Mouse (Mus musculus) cerebellum, adult 8-10 months (tissue): ENCODE results near the gene Serpinf1.
"Not testable (repeated sequence)": the region's sequence is repeated elsewhere in the genome, so short reads cannot be mapped to it uniquely, and the experiment has no call there.

ENCODE experiments used
- DNase-seq: peaks from one replicate; pipeline ENCODE4 v3.0.0; 2022

Gene Serpinf1

DNA sequence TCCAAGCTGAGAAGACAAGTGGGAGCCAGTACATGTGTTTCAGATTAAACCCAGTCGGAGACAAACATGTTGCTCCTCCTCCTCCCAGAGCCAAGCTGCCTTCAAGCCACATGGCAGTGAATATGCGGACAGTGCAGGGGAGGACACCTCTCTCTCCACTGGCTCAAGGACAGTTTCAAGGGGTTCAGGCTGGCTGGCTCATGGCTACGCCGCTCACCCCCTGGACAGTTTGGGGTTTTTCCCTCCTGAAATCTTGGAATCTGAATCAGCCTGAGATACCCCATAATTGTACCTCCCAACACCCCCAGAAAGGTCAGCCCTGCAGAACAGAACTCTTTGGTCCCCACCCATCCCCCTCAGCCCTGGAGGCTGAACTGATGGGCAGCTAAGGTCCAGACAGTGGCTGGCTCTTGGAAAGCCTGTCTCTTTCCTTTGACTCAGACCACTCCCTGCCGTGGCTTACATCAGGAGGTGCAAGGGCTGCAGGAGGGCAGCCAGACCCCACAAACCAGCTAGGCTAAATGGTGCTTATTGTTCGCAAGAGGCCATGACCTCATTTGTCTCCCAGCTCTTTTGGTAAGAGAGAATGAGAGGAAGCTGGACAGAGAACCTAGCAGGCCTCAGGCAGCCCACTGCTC, 1.0 kb downstream of the Serpinf1 start:
- no peak for DNase-seq

DNA sequence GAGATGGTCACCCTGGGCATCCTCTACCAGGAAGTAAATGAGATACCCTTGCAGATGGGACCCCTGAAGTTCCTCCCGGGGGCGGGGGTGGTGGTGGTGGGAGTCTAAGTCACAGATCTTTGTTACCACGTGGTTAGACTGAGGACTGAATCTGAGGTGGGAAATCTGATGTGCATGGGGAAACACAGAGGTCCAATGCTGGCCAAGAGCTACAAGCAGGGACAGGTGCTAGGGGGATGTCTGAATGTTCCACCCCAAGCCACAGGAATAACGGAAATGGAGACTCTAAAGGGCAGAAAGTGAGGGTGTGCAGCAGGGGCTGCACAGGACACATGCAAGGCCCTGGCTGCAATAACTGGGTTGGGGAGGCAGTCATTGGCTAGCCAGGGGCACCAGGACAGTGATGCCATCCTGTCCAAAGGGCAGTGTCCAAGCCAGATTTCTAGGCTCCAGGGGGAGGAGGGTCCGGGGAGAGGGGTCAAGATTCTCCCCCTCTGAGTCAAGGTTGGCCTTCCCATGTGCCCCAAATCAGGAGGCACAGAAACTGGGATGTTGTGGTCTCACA, 1.6 kb downstream of the Serpinf1 start:
- DNase-seq, result no peak

- DNase-seq, result no peak
These were observed 2.5 kb downstream of the Serpinf1 start for GRCm38 (mm10) chr11:75420037-75420436.

DNA sequence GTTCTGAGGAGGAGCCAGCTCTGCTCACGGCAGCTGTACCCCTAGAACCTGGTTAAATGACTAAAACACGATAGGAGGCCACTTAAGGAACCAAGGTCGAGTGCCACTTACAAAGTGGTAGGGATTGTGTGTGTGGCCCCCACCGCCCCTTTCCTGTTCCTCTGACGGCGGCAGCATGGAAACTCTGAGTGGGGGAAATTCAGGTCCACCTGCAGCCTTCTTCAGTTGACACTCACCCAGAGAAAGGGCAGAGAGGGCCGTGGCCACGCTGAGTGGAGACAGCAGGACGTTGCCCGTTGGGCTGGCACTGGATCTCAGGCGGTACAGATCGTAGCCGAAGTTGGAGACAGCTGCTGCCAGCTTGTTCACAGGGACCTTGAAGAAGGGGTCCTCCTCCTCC, 6.5 kb downstream of the Serpinf1 start:
- DNase-seq, result no peak

DNA sequence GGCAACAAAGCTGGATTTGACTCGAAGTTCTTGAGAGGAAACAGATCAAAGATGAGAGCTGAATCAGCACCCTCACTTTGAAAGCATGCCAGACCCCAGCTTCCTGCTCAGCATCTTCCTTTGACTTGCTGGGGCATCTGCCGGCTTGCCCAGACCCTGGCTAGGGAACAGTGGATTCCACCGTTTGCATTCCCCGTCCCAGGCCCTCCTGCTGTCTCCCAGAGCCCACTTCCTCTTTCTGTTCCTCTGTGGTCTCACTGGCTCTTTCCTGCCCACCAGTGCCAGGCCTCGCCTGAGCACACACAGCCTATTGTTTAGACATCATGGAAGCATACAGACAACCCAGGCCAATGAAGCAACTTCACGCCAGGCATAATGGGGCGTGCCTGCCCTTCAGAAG, 7.4 kb downstream of the Serpinf1 start:
- DNase-seq, result no peak

- DNase-seq, result no peak
These were observed 11.9 kb downstream of the Serpinf1 start for GRCm38 (mm10) chr11:75410591-75410990.

DNA sequence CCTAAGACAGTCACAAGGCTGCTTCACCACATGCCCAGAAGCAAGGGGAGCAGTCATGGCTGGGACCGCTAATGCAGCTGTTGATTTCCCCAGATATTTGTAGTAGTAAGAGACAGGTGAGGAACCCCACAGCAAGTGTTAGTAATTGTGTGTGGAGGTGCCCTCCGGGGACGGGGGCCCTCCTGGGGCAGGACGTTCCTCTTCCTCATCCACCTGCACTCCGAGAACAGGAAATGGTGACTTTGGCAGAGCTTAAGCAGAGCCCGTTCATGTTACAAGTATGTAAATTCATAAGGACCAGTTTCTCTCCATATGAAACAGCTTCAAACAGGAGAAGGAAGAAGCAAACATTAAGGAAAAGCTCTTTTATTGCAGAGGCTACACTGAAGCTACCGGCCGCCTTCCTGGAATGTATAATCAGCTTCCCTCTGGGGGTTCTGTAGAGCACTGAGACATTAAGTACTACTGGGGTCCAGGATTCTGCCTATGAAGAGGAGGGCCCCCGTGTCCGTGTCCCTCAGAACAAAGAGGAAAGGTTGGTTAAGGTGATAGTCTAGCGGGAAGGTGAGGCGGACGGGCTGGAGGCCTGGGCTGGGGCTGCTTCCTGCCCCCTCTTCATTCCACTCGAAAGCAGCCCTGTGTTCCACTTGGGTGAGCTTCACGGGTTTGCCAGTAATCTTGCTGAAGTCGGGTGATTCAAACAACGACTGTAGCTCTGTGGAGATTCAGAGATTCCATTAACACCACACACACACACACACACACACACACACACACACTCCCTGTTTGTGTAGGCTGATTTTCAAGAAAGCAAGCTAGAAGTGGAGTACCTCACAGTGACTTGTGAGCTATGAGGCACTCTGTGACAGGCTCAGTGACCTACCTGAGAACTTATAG, 12.6 kb downstream of the Serpinf1 start:
- no peak for DNase-seq

GRCm38 (mm10) chr11:75406865-75407264, 15.6 kb downstream of the Serpinf1 start:
- no peak for DNase-seq

DNA sequence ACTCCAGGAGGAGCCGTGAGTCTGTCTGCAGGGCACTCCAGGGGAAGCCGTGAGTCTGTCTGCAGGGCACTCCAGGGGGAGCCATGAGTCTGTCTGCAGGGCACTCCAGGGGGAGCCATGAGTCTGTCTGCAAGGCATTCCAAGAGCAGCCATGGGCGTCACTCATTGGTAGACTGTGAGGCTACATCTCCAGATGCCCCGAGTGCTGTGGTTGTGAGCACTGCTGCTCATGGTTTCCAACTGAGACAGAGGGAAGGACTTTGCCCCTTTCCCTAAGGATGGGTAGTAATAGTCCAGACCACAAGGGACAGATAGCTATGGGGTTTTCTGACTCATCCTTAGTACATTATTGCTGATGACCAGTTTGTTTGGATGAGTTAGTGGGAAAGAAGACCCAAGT, 16.4 kb downstream of the Serpinf1 start:
- no peak for DNase-seq

- DNase-seq, result peak; percentile 34
These were observed 17.7 kb downstream of the Serpinf1 start for GRCm38 (mm10) chr11:75404801-75405200.

GRCm38 (mm10) chr11:75403301-75404052, 19.0 kb downstream of the Serpinf1 start:
- no peak for DNase-seq

DNA sequence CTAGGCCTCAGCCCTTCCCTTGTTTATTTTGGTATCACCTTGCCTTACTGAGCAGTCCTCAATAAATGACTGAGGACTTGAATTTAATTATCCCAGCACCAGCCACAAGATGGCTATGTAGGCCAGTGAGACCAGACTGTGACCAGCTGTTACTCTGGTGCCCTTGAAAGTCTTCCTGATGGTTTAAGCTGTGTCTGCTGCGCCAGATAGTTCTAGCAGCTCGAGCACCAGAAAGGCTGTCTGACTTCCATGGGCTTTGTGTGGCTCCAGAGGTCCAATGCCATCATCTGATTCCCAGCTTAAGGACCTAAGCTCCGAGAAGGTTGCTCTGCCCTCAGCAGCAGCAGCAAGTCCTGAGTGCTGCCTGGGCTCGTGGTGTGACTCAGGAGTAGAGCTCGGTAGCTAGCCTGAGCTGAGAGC, 20.2 kb downstream of the Serpinf1 start:
- DNase-seq, result peak; percentile 20

GRCm38 (mm10) chr11:75400099-75400498, 22.4 kb downstream of the Serpinf1 start:
- peak; percentile 32 for DNase-seq

DNA sequence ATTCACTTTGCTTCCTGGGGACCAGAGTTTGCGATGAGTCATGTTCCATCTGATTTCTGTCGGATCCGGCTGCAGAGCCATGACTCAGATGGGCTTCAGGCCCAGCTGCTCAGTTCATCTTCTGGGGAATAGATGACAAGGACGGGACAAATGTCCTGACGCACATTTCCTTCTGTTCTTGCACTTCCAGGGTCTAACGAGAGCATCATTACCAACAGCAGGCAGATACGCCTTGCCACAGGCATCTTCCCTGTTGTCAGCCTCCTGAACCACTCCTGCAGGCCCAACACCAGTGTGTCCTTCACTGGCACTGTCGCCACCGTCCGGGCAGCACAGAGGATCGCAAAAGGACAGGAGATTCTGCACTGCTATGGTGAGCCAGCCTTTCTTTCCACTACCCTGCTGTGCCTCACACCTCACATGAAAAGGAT, 23.1 kb downstream of the Serpinf1 start:
- peak; percentile 49 for DNase-seq

GRCm38 (mm10) chr11:75397452-75397851, 25.0 kb downstream of the Serpinf1 start:
- DNase-seq, result no peak

DNA sequence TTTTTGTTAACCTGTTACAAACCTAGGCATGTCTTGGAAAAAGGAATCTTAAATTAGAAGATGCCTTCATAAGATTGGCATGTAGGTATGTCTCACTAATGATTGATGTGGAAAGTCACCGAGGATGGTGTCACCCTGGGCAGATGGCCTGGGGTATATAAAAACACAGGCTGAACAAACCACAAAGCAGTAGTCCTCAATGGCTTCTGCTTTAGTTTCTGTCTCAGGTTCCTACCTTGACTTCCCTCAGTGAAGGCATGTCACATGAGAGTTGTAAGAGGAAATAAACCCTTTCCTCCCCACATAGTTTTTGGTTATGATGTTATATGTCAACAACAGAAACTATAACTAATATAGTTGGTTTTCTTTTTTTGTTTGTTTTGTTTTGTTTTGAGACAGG, 26.9 kb downstream of the Serpinf1 start:
- DNase-seq, result no peak

GRCm38 (mm10) chr11:75383529-75383928, 39.0 kb downstream of the Serpinf1 start:
- not testable (repeated sequence) for DNase-seq

GRCm38 (mm10) chr11:75378786-75379185, 43.7 kb downstream of the Serpinf1 start:
- not testable (repeated sequence) for DNase-seq

DNA sequence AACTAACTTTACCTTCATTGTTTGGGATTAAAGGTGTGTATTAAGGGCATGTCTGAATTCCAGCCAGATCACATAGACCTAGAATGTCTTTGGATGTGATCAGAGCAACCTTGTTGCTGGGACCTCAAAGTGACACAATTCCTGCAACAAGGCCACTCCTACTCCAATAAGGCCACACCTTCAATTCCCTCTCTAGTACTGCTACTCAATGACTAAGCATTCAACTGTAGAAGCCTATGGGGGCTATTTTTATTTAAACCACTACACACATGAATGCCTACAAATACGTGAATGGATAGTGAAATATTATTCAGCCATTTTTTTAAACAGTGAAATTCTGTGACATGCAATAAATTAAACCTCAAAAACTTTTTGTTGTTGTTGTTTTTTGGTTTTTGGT, 45.4 kb downstream of the Serpinf1 start:
- no peak for DNase-seq
